Mouse (Mus musculus) heart, postnatal 25 days (tissue): ENCODE measurements around the gene 4930404H24Rik. TPM values are rescaled to one million over a fixed set of nuclear protein-coding genes. Genes with fewer than 3 reads are reported as not detected.

Experiments
- DNase-seq: peaks from one replicate; pipeline ENCODE4 v3.0.0; 2022; ENCODE audit warnings: low spot score
- intact Hi-C: fragments of 180-260 bp; cut with DNase I; formaldehyde crosslinking; loops from one replicate; pipeline ENCODE4 v1.15.1; 2025
- total RNA-seq, 2 experiments: library from RNA; stranded (reverse); gene quantifications; 2 replicates each; pipeline ENCODE4 v1.2.3; 2021

The 4930404H24Rik gene
- total RNA-seq, 2 experiments from 2014 or later = not detected

GRCm38 (mm10) chr2:153527580-153528531 is 35.3 kb downstream of the 4930404H24Rik start:
- no peak for DNase-seq
- intact Hi-C loops = loop anchor here (5.0 kb wide), 1 partner anchor 36 kb away; the partner anchor contains the start of gene 4930404H24Rik

DNA sequence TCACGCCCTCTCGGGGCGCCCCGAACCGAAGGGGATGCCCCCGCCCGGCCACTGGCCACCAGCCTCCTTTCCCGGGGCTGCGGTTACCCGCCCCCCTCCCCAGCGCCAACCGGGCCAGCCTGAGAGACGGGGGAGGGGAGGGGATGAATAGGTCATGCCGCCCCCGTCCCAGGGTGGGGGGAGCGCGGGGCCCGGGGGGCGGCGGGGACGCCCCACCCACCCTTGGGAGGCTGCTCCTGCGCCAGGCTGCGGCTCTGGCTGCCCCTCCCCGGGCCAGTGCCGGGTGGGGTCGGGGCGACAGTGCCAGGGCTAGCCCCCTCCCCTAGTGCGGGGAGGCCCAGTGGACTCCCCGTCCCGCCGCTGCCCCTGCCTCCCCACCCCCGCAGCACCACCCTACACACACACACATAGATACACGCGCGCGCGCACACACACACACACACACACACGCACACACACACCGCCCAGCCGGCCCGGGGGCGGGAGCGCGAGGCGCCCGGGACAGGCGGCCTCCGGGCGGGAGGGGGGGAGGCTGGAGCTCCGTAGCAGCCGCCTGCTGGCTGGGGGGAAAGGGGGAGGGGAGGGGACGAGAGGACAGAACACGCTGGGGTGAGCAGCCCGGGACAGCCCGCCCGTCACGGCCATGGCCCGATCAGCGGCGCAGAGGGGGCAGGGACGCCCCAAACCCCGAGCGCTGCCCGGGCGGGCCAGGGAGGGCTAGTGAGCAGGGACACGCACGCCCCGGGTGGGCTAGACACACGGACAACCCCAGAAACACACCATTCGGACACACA is 36.2 kb downstream of the 4930404H24Rik start:
- intact Hi-C loops = loop anchor here (5.0 kb wide), 1 partner anchor 36 kb away; the partner anchor contains the start of gene 4930404H24Rik
- no peak for DNase-seq

DNA sequence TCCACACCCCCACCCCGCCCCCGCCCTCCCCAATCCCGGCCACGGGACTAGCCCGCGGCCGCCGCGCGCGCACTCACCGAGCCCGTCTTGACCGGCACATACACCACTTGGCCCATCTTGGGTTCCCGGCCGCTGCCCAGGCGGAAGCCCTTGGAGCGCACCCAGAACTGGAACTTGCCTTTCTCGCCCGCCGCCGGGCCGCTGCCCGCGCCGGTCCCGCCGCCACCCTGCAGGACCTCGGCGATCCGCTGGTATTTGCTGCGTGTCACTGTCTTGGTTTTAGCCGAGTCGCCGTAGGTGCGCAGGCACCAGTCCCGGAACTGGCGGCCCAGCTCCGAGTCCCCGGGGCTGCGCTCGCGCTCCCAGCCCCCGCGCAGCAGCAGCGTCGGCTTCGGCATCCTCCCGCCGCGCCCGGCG is 36.8 kb downstream of the 4930404H24Rik start:
- intact Hi-C loops = loop anchor here (5.0 kb wide), 1 partner anchor 37 kb away; the partner anchor contains the start of gene 4930404H24Rik
- DNase-seq = no peak

DNA sequence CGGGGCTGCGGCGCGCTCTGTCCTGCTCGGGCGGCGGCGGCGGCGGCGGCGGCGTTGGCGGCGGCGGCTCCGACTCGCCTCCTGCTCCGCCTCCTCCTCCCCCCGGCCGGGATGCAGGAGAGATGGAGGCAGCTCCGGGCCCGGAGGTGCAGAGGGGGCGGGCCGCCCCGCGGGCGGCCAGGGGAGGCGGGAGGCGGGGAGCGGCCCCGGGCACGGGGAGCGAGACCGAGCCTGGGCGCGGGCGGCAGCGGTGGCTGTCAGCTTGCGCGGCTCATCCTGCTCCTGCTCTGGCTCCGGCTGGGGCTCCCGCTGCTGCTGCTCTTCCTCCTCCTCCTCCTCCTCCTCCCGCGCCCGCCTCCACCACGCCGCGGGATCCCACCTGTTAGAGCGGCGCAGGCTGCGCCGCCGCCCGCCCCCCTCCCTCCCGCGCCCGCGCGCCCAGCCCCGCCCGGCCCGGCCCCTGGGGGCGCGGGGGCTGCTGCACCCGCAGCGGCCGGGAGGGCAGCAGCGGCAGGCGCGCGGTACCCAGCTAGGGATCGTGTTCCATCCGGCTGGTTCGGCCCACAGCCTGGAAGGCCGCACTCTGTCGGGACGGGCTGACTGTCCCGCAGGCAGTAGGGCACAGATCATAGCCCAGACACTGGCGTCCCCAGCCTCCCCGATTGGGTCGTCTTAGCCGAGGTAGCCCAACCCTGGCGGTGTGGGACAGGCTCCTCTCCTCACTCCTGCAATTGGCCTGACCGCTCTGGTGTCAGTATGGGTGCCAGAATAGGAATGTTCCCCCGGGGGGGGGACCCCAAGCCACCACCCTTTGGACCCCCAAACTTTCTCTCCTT is 37.6 kb downstream of the 4930404H24Rik start, which contains the start of gene Nol4l:
Nol4l (minus strand) TSS at position 41 of the 836 bp plus-strand sequence.
- intact Hi-C loops = loop anchor here (5.0 kb wide), 2 partner anchors 38 to 52 kb away; partner anchors contain the start of gene 4930404H24Rik
- no peak for DNase-seq

DNA sequence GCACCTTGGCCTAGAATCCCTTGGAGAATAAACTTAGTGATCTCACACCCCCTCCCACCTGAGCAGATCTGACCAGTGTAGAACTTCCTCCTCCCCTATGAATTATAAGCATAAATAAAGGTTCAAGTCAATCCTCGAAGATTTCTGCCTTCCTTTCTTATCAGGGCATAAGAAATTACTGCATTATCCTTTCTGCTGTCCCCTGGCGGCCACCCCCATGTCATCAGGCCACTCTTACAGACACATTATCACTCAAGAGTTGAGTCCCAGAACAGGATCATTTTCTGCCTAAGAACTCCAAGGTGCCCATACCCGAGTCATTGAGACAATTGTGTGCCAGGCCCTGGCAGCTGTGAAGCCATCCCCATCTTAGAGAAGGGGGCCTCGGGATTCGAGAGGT is 38.4 kb downstream of the 4930404H24Rik start:
- intact Hi-C loops = loop anchor here (5.0 kb wide), 1 partner anchor 51 kb away; no protein-coding TSS in a partner anchor
- DNase-seq = no peak

DNA sequence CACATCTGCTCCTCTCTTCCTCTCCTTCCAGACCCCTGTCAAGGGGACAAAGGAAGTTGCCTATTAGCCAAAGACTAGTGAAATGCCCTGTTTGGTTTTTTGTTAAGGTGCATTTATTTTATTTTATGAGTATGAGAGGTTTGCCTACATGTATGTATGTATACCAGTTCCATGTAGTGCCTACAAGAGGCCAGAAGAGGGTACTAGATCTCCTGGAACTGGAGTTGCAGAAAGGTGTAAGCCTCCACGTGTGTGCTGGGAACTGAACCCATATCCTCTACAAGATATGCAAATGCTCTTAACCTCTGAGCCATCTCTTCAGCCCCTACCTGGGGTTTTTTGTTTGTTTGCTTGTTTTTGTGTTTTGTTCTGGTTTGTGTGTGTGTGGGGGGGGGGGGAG is 41.4 kb downstream of the 4930404H24Rik start:
- no peak for DNase-seq
- intact Hi-C loops = loop anchor here (5.0 kb wide), 1 partner anchor 48 kb away; no protein-coding TSS in a partner anchor

DNA sequence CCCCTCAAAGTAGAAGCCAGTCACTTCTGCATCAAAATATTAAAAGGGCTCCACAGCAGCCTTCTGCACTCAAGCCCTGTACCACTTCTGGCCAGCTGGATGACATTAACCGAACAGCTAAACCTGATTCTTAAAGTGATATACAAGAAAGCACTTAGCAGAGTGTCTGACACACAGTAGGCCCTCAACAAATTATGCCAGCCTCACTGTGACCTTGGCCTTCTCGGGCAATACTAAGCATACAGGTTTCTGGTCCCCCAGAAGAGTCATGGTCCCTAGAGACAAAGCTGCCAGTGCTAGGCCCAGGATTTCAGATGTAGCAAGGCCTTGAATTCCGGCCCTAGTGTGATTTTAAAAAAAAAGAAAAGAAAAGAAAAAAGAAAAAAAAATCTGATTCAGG is 46.3 kb downstream of the 4930404H24Rik start:
- intact Hi-C loops = no loop called here
- no peak for DNase-seq

GRCm38 (mm10) chr2:153542936-153543668 is 50.5 kb downstream of the 4930404H24Rik start:
- DNase-seq = no peak
- intact Hi-C loops = no loop called here

Other genes starting within 250 kb of the 4930404H24Rik start
- gene Kif3b, start 201.4 kb upstream of the 4930404H24Rik start, total RNA-seq = 1 to 10 TPM; 7.8 to 8.4 TPM
- gene Asxl1, start 147.0 kb upstream of the 4930404H24Rik start, total RNA-seq = 10 to 100 TPM; 22.4 to 23.7 TPM
- gene Nol4l, start 37.2 kb downstream of the 4930404H24Rik start, total RNA-seq = 1 to 10 TPM; 4.4 TPM
- gene Commd7, start 140.0 kb downstream of the 4930404H24Rik start, total RNA-seq = 10 to 100 TPM; 13.9 to 14.6 TPM
- 1 to 10 TPM; 1.3 to 1.4 TPM for gene Dnmt3b, start 156.7 kb downstream of the 4930404H24Rik start, total RNA-seq
- gene Dnmt3c, start 203.9 kb downstream of the 4930404H24Rik start, total RNA-seq = not detected
- 10 to 100 TPM; 57.8 to 60.0 TPM for gene Mapre1, start 248.5 kb downstream of the 4930404H24Rik start, total RNA-seq